Mouse (Mus musculus) ES-Bruce4 (cell line): ENCODE measurements around the gene Rab12.

Source experiments
- CTCF ChIP-seq: IDR thresholded peaks from one replicate; pipeline ENCODE4 v1.8.1; 2011; ENCODE audit warnings: low read depth, low read length
- EP300 ChIP-seq: IDR thresholded peaks from 2 replicates; pipeline ENCODE4 v1.6.1; 2011; ENCODE audit warnings: low read depth, low read length; ENCODE audit not compliant: insufficient read depth
- POLR2A ChIP-seq: IDR thresholded peaks from one replicate; pipeline ENCODE4 v1.8.1; 2011; ENCODE audit warnings: low read length; ENCODE audit not compliant: insufficient read depth

GRCm38 (mm10) chr17:66479311-66479710, 40.2 kb downstream of the Rab12 start:
- TF ChIP-seq POLR2A = no peak
- TF ChIP-seq CTCF = no peak
- TF ChIP-seq EP300 = 0 out of 2 replicates have a peak, but pooled peaks have one; percentile 32
